Mouse (Mus musculus) T-helper 17 cell (primary cell): ENCODE measurements at regions not wholly inside any gene's neighbourhood (a gene's known extent, or its start where the extent isn't known, plus 50 kb on each side); places are given as distances from the start of the nearest gene placed in this dataset.

Experiments used
- in situ Hi-C, 2 experiments: fragments of 300-600 bp; cut with MboI, MseI; formaldehyde crosslinking; loops; 1 replicate in 1 of 2; 2 replicates in 1 of 2; pipeline ENCODE4 v1.15.1; 2025; ENCODE audit warnings: high pct_unique_total_duplicates in 2 of 2

DNA sequence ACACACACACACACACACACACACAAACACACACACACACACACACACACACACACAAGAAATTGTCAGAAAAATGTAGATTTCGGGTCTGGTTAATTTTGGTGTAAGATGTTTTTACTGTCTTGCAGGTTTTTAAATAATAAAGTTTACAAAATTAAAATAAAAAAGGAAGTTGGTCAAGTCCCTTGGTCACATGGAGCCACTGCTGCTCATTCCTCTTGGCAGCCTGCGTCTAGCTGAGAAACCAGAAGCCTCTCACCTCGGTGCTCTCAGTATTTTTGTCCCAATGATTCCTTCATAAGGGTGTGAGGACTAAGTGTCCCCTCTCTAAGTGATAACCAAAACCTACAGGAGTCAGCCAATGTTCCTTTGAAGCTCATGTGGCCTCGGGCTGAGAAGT, 76.8 kb upstream of the Smg1 start:
- in situ Hi-C loops: no loop called here

GRCm38 (mm10) chr7:118318432-118319135, 75.1 kb upstream of the Smg1 start:
- in situ Hi-C loops: loop anchor here in 1 of 2 experiments (10.0 kb wide), 1 partner anchor 116 kb away; no protein-coding TSS in a partner anchor

DNA sequence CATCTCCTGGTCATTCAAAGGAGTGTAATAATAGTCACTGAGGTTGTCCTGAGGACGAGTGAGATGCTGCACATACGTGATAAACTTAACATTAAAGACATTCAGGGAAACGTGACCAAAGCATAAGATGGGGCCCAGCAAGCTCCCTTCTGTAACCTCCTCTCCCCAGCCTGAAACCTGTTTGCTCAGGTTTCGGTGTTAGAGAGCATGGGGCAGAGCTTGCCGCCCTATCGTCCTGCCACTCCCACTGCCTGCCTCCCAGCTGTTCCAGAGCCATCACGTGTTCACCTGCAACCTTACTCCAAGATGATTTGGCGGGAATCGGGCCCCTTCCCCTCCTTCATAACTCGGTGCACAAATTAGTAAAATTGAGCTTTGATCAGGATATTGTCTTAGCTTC, 71.4 kb upstream of the Smg1 start:
- in situ Hi-C loops: loop anchor here (5.0 to 10.0 kb wide), 2 partner anchors 92 to 120 kb away; no protein-coding TSS in a partner anchor

DNA sequence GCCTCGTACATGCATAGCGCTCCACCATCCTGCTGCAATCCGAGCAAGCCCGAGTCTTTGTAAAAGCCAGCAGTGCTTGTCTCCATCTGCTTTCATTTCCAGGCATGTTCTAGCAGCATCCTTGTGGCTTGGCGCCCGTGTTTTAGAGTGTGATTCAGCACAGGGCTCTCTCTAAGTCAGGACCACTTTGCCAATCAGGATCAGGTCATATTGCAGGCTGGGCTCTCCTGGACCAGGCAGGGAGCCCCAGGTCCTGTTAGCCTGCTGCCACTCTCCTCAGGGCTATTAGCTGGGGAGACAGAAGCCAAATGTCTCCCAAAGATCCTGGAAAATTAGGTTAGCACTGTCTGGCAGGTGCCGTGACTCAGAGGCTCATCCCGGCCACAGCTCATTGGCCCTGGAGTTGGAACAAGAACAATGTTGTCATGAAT, 70.8 kb upstream of the Smg1 start:
- in situ Hi-C loops: loop anchor here (5.0 to 10.0 kb wide), 2 partner anchors 93 to 121 kb away; no protein-coding TSS in a partner anchor

DNA sequence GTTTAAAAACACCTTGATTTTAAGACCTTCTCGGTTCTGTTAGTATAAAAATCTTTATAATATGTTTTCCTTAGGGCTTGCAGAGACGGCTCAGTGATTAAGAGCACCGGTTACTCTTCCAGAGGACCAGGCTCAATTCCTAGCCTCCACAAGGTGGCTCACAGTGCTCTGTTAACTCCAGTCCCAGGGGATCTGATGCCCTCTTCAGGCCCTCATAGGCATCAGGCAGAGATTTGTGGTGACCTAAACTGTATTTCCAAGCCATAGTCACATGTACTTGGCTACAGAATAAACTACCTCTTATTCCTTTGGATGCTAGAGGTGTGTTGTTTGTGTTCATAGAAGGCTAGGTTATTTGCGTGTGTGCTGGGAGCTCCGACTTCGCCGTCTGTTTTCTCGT, 70.3 kb upstream of the Smg1 start:
- in situ Hi-C loops: loop anchor here (5.0 to 10.0 kb wide), 2 partner anchors 93 to 121 kb away; no protein-coding TSS in a partner anchor

- in situ Hi-C loops: loop anchor here (5.0 to 10.0 kb wide), 4 partner anchors 98 to 215 kb away; no protein-coding TSS in a partner anchor
Observed at GRCm38 (mm10) chr7:118309733-118310132, 66.3 kb upstream of the Smg1 start.

- in situ Hi-C loops: loop anchor here (5.0 to 10.0 kb wide), 2 partner anchors 118 to 216 kb away; no protein-coding TSS in a partner anchor
Observed at GRCm38 (mm10) chr7:118308882-118309281, 65.4 kb upstream of the Smg1 start.

DNA sequence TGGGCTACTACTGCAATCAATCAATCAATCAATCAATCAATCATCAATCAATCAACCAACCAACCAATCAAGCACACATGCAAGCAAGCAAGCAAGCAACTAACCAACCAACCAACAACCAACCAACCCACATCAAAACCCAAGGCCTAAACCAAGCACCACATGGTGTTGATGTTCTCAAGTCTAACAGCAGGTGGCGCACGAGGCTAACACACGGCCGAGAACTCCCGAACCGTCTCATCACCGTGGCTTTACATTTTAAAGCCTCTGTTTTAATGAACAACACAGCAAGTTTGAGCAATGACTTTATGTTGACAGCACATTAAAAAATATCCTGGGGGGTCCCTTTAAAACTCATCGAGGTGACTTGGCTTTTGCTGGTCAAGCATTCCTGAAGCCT, 61.3 kb upstream of the Smg1 start:
- in situ Hi-C loops: loop anchor here (5.0 to 10.0 kb wide), 2 partner anchors 122 to 220 kb away; no protein-coding TSS in a partner anchor

GRCm38 (mm10) chr7:118304338-118304737, 60.9 kb upstream of the Smg1 start:
- in situ Hi-C loops: loop anchor here (10.0 kb wide), 1 partner anchor 220 kb away; no protein-coding TSS in a partner anchor

DNA sequence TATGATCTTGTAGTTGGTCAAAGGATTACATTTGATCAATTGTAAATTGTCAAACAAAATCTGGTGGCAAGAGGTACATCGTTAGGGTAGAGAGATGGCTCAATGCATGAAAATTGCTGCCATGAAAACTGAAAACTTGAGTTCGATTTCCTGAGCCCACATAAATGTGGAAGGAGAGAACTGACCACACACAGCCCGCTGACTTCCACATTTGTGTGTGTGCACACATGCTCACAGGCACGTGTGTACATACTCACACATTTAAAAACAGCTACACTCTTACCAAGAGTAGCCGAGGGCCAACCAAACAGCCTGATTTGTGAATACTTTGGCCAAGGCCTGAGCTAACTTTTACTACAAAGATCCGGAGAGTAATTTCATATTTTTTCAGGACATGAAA, 60.5 kb upstream of the Smg1 start:
- in situ Hi-C loops: loop anchor here (10.0 kb wide), 1 partner anchor 221 kb away; no protein-coding TSS in a partner anchor

GRCm38 (mm10) chr7:118300678-118301342, 57.3 kb upstream of the Smg1 start:
- in situ Hi-C loops: loop anchor here (10.0 kb wide), 1 partner anchor 224 kb away; no protein-coding TSS in a partner anchor

DNA sequence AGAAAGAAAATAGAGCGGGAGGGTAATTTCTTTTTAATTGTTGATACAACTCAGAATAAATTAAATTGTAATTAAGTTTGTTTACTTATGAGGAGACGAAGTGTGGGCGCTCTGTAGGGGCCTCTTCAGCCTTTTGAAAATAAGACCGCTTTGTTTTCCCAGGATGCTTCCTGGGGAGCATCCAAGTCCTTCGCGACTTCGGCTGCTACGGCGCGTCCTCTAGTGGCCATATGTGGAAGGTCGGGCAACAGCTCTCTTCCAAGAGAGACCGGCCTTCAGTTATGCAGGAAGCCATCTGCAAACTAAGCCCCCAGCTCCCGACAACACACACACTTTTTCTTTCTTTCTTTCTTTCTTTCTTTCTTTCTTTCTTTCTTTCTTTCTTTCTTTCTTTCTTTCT, 54.1 kb upstream of the Smg1 start:
- in situ Hi-C loops: loop anchor here (5.0 kb wide), 2 partner anchors 50 to 75 kb away; no protein-coding TSS in a partner anchor

DNA sequence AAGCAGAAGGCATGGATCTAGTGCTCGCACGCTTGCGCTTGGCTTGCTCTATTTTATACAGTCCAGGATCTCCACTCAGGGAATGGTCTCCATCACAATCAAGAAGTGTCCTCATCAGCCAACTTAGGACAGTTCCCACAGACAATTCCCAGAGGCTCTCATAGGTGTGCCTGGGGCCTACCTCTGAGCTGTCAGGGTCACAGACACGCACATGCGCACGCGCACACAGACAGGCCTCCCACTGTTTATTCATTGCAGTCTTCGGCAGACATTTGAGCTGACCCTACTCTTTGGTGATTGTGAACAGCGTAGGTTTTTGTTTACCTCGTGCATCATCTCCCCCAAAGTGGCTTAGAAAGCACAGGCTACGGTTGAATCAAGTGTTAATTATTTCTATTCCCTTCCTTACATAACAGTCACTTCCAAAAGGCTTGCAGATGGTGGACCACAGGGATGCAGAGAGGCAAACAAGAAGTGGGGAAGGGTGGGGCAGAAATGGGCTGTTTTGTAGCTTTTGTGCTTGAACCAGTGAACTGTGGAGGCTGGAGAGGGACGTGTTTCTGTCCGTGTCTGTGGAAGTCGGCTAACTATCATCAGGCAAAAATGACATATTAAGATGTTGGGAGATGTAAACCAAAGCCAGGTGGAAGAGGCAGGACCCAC, 53.5 kb upstream of the Smg1 start:
- in situ Hi-C loops: loop anchor here (5.0 kb wide), 2 partner anchors 50 to 75 kb away; no protein-coding TSS in a partner anchor

DNA sequence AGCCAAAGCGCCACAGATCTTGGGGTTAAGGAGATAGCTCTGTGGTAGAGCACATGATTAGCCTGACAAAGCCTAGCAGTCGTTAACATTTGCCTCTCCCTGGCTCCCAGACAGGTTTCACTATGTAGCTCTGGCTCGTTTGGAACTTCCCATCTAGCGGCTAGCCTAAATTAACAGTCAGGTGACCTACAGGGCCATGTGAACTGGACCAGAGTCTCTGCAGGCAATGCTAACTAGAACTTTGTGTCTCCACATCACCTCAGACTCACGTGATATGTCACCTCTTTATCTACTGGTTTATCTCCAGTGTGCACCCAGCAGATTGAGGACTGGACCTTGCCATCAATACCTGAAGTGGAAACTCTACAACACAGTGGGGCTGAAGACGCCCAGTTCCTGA, 52.4 kb upstream of the Smg1 start:
- in situ Hi-C loops: loop anchor here (5.0 kb wide), 2 partner anchors 49 to 74 kb away; no protein-coding TSS in a partner anchor

DNA sequence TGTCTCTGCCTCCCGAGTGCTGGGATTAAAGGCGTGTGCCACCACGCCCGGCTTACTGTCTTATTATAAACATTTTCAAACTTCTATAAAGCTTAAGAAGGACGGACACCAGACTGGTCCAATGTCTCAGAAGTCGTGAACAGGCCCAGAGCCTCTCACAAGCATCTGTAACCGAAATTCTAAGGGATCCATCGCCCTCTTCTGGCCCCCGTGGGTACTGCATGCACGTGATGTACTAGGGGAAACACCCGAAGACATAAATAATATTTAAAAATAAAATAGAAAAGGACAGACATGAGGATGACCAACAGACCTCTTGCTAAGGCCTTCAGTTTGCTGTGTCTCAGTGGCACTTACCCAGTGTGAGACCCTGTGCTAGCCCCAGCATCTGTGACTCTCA, 51.8 kb upstream of the Smg1 start:
- in situ Hi-C loops: loop anchor here (5.0 kb wide), 2 partner anchors 48 to 73 kb away; no protein-coding TSS in a partner anchor

GRCm38 (mm10) chr7:118294637-118295036, 51.2 kb upstream of the Smg1 start:
- in situ Hi-C loops: loop anchor here (5.0 kb wide), 2 partner anchors 47 to 72 kb away; no protein-coding TSS in a partner anchor
